Mouse (Mus musculus) spleen, postnatal 4 days (tissue): ENCODE data around the gene Mfsd5.

Source experiments
- DNase-seq, 2 experiments: peaks; one replicate each; pipeline ENCODE4 v3.0.0; 2022; ENCODE audit warnings: low spot score in 2 of 2

The Mfsd5 gene

GRCm38 (mm10) chr15:102248131-102248811, 31.0 kb upstream of the Mfsd5 start:
- no peak for DNase-seq

GRCm38 (mm10) chr15:102248812-102249191, 30.5 kb upstream of the Mfsd5 start:
- no peak for DNase-seq

DNA sequence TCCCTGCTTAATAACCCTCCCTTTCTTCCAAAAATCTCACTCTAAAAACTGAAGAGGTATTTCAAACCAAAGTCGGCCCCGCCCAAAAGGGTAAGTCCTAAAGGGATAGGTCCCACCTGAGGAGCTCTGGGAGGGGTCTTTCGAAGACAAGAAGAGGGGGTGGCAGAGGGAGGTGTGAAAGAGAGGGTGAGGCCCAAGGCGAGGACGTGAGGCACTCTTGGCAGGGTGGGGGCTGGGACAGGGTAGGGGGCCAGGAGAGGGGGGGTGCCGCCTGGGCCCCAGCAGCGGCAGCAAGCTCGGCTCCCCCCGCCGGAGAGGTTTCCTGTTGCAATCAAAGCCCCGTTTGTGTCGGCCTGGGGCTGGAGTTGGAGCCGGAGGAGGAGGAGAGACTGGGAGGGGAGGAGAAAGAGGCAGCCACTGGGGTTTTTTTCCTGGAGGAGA, 30.0 kb upstream of the Mfsd5 start:
- DNase-seq = no peak

- no peak for DNase-seq
These were observed 29.3 kb upstream of the Mfsd5 start for GRCm38 (mm10) chr15:102249967-102250366.

DNA sequence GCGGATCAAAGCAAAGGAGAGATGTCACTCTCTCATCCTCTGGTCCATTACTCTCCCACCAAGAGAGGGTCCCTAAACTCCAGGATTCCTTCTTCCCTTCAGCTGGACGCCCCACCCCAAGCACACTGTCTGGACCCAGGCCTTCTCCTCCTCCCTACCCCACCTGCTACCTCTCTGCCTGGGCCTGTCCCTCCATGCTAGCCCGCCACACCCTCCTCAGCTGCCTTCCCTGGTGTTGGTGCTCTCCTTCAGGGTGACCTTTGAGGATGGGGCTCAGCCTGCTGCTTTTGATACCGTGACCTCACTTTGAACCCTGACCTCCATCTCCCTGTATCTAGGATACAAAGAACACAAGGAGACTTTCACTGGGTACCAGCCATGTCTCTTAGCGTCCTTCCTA, 28.7 kb upstream of the Mfsd5 start:
- DNase-seq = no peak

- DNase-seq = no peak
These were observed 23.6 kb upstream of the Mfsd5 start for GRCm38 (mm10) chr15:102255547-102256255.

DNA sequence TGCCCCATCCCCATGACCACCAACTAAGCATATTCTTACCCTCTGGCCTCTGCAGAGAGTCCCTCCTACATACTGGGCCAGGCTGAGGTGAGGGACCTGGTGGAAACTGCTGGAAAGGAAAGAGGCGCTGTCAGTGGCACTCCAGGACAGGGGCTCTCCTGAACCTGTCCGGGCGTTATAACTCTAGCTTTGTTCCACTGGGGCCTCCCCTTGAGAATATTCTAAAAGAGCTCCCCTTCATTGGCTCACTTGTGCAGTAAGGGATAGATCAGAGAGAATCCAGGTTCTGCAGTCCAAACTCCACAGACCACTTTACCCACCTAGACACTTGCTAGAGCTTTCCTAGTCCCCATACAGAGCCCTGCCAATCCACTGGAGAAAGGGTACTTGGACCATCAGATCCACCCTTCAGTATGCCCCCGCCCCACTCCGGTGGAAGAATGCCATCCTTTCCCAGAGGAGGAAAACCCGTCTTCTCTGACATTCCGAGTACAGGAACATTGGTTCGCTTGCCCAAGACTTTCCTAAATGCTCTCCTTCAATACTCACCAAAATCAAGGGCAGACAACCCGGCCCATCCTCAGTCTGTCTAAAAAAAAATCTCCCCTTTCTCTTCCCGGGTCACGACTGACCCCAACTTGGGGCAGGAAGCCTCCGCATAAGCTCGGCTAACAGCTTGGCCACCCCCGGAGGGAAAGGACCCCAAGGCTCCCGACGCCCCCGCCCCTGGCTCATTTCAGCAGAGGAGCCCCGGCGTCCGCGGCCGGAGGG, 22.6 kb upstream of the Mfsd5 start:
- DNase-seq = no peak

DNA sequence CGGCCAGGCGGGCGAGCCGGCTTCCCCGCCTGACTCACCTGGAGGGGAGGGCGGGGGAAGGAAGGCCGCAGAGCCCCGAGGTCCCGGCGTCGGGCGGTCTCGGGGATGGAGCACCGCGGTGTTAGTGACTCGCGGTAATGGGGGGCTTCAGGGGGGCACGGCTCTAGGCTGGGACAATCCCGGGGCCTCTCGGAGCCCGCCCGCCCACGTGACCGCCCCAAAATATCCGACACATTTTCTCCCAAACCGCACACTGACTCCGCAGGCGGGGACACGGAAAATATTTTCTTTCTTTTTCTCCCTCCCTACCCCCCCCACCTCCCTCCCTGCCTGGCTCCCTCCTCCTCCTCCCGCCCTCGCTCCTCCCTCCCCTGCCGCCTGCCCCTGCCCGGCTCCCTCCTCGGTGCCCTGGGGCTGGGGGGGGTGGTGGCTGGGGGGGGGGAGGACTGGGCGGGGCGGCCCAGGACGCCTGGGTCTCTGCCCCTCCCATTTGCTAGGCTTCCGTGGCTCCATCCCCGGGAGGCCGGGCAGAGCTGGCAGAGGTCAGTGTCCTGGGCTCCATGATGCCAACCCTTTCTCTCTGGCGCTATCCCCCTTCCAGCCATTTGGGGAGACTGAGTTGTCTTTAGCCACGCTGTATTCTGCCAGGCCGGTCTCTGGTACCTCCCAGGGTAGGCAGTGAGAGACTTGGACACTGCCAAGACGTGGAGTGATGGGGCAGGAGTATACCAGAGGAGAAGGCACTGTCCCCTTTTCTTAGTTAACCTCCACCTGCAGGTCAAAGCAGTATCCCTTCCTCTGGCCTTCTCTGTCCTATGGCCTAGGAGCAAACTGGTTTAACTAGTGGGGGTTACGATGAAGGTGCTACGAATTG, 21.8 kb upstream of the Mfsd5 start, which contains the start of gene Rarg:
Gene Rarg, minus strand, starts transcription at position 316 of the 874 bp plus-strand sequence.
- DNase-seq = no peak

DNA sequence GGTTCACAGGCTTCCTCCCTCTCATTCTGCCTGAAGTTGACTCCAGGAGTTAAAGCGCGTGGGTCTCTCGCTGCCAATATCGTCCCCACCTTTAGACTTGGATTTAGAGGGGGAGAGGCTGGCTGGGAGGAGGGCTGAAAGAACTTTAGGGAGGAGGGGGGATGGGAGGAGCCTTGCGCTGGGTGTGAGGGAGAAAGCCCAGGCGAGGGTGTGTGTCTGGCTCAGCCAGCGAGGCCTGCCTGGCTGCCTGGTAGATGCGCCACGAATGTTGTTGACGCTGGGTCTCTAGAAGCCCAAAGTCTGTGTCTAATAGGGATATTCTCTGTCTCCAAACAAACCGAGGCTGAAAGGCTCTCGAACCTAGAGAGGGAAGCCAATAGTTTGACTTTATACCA, 21.2 kb upstream of the Mfsd5 start:
- DNase-seq = no peak

GRCm38 (mm10) chr15:102258581-102259253, 20.5 kb upstream of the Mfsd5 start:
- DNase-seq = no peak

GRCm38 (mm10) chr15:102262582-102262981, 16.7 kb upstream of the Mfsd5 start:
- DNase-seq = no peak

- DNase-seq = no peak
These were observed 16.2 kb upstream of the Mfsd5 start for GRCm38 (mm10) chr15:102263037-102263436.

- no peak for DNase-seq
These were observed 13.7 kb upstream of the Mfsd5 start for GRCm38 (mm10) chr15:102265548-102265947.

DNA sequence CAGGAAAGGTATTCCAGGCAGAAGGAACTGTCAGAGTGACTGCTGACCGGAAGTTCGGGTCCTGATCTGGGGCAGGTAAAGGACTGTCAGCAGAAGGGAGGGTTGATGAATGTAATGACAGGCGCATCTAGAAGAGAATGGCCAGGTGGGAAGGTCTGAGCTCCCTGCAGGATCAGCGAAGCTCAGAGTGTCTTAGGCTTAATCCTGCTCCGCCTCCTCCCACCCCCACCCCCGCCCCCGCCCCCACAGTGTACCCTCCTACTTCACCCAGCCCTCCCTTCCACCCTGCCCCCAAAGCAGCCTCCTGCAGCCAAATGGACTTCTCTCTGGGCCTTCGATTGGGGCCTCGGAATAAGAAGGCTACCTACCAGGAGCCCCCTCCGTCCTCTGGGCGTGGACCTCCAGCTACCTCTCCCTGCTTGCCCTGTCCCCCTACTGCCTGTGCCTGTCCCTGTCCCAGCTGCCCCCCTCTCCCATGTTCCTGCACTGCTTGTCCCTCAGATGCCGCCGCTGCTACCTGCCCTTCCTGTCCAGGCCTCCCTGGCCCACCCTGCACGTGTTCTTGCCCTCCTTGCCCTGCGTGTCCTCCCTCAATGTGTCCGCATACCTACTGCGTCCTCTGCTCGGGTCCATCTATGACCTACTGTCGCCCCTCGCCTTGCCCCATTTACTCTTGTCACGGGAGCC, 8.8 kb upstream of the Mfsd5 start, which contains the start of gene Gm9918:
Gene Gm9918, plus strand, starts transcription at position 290 of the 687 bp plus-strand sequence.
- DNase-seq = no peak

DNA sequence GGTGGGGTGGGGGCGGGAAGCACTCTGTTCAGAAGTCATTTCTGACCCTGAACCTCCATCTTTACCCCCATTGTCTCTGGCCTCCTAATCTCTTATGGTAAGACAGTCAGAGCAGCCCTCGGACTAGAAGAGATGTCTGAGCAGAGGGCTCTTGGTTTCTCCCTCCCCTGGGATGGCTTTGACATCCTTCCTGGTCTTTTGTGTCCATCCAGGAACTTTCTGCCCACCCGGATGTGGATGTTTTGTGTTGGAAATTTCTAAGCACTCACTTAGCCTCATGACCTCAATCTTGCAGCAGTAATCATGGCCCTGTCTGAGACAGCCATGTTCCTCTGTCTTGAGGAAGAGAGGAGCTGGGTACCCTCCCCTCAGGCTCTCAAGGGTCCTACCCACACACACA, 7.8 kb upstream of the Mfsd5 start:
- no peak for DNase-seq

DNA sequence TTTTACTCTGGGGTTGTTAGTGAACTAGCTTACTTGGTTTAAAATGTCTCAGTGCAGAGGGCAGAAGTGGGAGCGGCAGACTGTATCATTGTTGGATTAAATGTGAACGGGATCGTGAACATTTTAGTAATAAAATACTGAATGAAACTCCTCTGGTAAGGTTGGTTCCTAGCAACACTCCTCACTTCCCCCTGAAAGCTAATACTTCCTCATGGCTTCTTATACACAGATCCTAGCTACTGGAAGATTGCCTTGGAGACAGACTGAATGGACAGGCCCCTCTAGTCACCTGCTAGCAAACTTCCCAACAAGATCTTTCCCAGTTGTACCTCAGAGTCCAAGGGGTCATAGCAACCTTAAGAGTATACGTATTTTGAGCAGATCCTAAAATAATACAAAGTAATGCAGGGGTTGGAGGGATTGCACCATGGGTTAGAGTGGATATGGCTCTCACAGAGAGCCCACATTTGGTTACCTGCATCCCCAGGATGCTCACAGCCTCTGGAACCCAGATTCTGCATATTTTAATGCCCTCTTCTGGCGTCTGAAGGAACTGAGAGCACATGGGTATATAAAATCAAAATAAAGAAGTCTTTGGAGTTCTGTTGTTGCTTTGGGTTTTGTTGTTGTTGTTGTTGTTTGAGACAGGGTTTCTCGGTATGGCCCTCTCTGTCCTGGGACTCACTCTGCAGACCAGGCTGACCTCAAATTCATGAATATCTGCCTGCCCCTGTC, 5.1 kb upstream of the Mfsd5 start:
- no peak for DNase-seq

- DNase-seq = no peak
These were observed 545 bp upstream of the Mfsd5 start for GRCm38 (mm10) chr15:102278726-102279091.

- DNase-seq = no peak
These were observed 698 bp downstream of the Mfsd5 start for GRCm38 (mm10) chr15:102279783-102280520.

DNA sequence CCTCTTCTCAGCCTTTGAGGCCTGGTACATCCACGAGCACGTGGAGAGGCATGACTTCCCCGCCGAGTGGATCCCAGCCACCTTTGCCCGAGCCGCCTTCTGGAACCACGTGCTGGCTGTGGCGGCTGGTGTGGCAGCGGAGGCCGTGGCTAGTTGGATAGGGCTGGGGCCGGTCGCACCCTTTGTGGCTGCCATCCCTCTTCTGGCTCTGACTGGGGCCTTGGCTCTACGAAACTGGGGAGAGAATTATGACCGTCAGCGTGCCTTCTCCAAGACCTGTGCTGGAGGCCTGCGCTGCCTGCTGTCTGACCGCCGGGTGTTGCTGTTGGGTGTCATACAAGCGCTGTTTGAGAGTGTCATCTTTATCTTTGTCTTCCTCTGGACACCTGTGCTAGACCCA, 1.4 kb downstream of the Mfsd5 start:
- no peak for DNase-seq
